Mouse (Mus musculus): ENCODE measurements around the gene Tbc1d1. TPM values are rescaled to one million over a fixed set of nuclear protein-coding genes. Genes with fewer than 3 reads are reported as not detected.

Gene Tbc1d1
- polyA plus RNA-seq, 1 experiment from 2014 or later: 58.7 TPM

GRCm38 (mm10) chr5:64381538-64381937 lies 225.4 kb downstream of the Tbc1d1 start:
- Histone ChIP-seq H3K27me3 (ENCODE audit: insufficient read depth, low read length) (no peaks in the 10 kb centered on the region), H3K4me1 (ENCODE audit: insufficient read depth) (peaks cover 36% of the 10 kb centered on the region), H3K9ac (no peak overlapping the region), H3K27ac (ENCODE audit: low read depth) (peak overlapping the region; percentile 76), H3K9me3 (ENCODE audit: low read depth, low read length) (no peaks in the 10 kb centered on the region), H3K4me2 (no peak overlapping the region), H3K36me3 (ENCODE audit: insufficient read depth) (no peaks in the 10 kb centered on the region), H3K4me3 (ENCODE audit: low read depth, low read length) (no peak overlapping the region)
- ATAC-seq (ENCODE audit: insufficient read depth) (no peak), DNase-seq (peak; percentile 52)
- TF ChIP-seq CTCF (IDR thresholded peaks at IDR 0.05; ENCODE audit: low read depth): no peak
- 23% methylated on average over 8 of the region's 8 CpGs for WGBS

- Histone ChIP-seq H3K4me2 (no peak overlapping the region), H3K9ac (no peak overlapping the region), H3K27ac (ENCODE audit: low read depth) (peak overlapping the region; percentile 51; the same call in 1 of the 2 replicates), H3K4me3 (ENCODE audit: low read depth, low read length) (no peak overlapping the region), H3K4me1 (ENCODE audit: insufficient read depth) (peaks cover 36% of the 10 kb centered on the region), H3K27me3 (ENCODE audit: insufficient read depth, low read length) (no peaks in the 10 kb centered on the region), H3K9me3 (ENCODE audit: low read depth, low read length) (no peaks in the 10 kb centered on the region), H3K36me3 (ENCODE audit: insufficient read depth) (no peaks in the 10 kb centered on the region)
- DNase-seq: peak; percentile 93
- TF ChIP-seq CTCF (IDR thresholded peaks at IDR 0.05; ENCODE audit: low read depth): peak; percentile 97
- ATAC-seq (ENCODE audit: insufficient read depth): peak; percentile 47
- 12% methylated on average over 8 of the region's 8 CpGs for WGBS
Observed at GRCm38 (mm10) chr5:64382451-64383057, 226.4 kb downstream of the Tbc1d1 start.

- Histone ChIP-seq H3K36me3 (ENCODE audit: insufficient read depth) (no peaks in the 10 kb centered on the region), H3K4me2 (no peak overlapping the region), H3K27me3 (ENCODE audit: insufficient read depth, low read length) (no peaks in the 10 kb centered on the region), H3K4me3 (ENCODE audit: low read depth, low read length) (no peak overlapping the region), H3K4me1 (ENCODE audit: insufficient read depth) (peaks cover 36% of the 10 kb centered on the region), H3K9ac (no peak overlapping the region), H3K27ac (ENCODE audit: low read depth) (peak overlapping the region; percentile 15; the same call in 1 of the 2 replicates), H3K9me3 (ENCODE audit: low read depth, low read length) (no peaks in the 10 kb centered on the region)
- DNase-seq (no peak), ATAC-seq (ENCODE audit: insufficient read depth) (no peak)
- 37% methylated on average over 4 of the region's 4 CpGs for WGBS
- TF ChIP-seq CTCF (IDR thresholded peaks at IDR 0.05; ENCODE audit: low read depth): no peak
Observed at GRCm38 (mm10) chr5:64383215-64383614, 227.1 kb downstream of the Tbc1d1 start.

- TF ChIP-seq CTCF (IDR thresholded peaks at IDR 0.05; ENCODE audit: low read depth): no peak
- H3K4me1 ChIP-seq (ENCODE audit: insufficient read depth): peaks cover 33% of the 10 kb centered on the region
- no peak overlapping the region for H3K9ac ChIP-seq
- no peaks in the 10 kb centered on the region for H3K36me3 ChIP-seq (ENCODE audit: insufficient read depth)
- no peak for DNase-seq
- no peaks in the 10 kb centered on the region for H3K27me3 ChIP-seq (ENCODE audit: insufficient read depth, low read length)
- WGBS: 80% methylated on average over 6 of the region's 6 CpGs
- no peak for ATAC-seq (ENCODE audit: insufficient read depth)
- no peak overlapping the region for H3K27ac ChIP-seq (ENCODE audit: low read depth)
- no peak overlapping the region for H3K4me3 ChIP-seq (ENCODE audit: low read depth, low read length)
- H3K9me3 ChIP-seq (ENCODE audit: low read depth, low read length): no peaks in the 10 kb centered on the region
- no peak overlapping the region for H3K4me2 ChIP-seq
Observed at GRCm38 (mm10) chr5:64384546-64384945, 228.4 kb downstream of the Tbc1d1 start.

DNA sequence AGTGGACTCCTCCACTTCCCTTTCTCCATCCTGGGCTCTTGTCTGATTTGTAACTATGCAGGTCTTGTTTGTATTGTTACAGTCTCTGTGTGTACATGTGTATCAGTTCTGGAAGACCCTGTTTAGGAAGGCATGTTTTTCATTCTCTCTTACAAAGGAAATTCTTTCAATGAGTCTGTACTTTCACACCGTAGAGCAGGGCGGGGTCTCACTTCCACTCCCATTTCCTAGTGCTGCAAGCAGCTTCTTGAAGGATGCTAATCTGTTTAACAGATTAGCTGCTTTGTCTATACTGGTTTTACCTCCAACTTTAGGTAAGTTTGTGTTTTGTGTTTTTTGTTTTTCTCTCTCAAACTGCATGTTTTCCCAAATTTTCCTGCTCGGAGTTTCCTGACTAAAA lies 230.9 kb downstream of the Tbc1d1 start:
- H3K9ac ChIP-seq: no peak overlapping the region
- H3K4me2 ChIP-seq: no peak overlapping the region
- H3K36me3 ChIP-seq (ENCODE audit: insufficient read depth): no peaks in the 10 kb centered on the region
- H3K9me3 ChIP-seq (ENCODE audit: low read depth, low read length): no peaks in the 10 kb centered on the region
- ATAC-seq (ENCODE audit: insufficient read depth) (no peak), DNase-seq (no peak)
- H3K4me3 ChIP-seq (ENCODE audit: low read depth, low read length): no peak overlapping the region
- TF ChIP-seq CTCF (IDR thresholded peaks at IDR 0.05; ENCODE audit: low read depth): no peak
- no peak overlapping the region for H3K27ac ChIP-seq (ENCODE audit: low read depth)
- 83% methylated on average over 3 of the region's 3 CpGs for WGBS
- H3K27me3 ChIP-seq (ENCODE audit: insufficient read depth, low read length): no peaks in the 10 kb centered on the region
- H3K4me1 ChIP-seq (ENCODE audit: insufficient read depth): peaks cover 20% of the 10 kb centered on the region

- Histone ChIP-seq H3K4me2 (no peak overlapping the region), H3K27ac (ENCODE audit: low read depth) (peak overlapping the region; percentile 52), H3K4me1 (ENCODE audit: insufficient read depth) (peaks cover 11% of the 10 kb centered on the region; the same call in 1 of the 2 replicates), H3K9me3 (ENCODE audit: low read depth, low read length) (no peaks in the 10 kb centered on the region), H3K36me3 (ENCODE audit: insufficient read depth) (no peaks in the 10 kb centered on the region), H3K4me3 (ENCODE audit: low read depth, low read length) (no peak overlapping the region), H3K27me3 (ENCODE audit: insufficient read depth, low read length) (no peaks in the 10 kb centered on the region), H3K9ac (no peak overlapping the region)
- 16% methylated on average over 6 of the region's 6 CpGs for WGBS
- DNase-seq: peak; percentile 66
- peak; percentile 64 for ATAC-seq (ENCODE audit: insufficient read depth)
- TF ChIP-seq CTCF (IDR thresholded peaks at IDR 0.05; ENCODE audit: low read depth): no peak
Observed at GRCm38 (mm10) chr5:64389202-64389929, 233.3 kb downstream of the Tbc1d1 start.

DNA sequence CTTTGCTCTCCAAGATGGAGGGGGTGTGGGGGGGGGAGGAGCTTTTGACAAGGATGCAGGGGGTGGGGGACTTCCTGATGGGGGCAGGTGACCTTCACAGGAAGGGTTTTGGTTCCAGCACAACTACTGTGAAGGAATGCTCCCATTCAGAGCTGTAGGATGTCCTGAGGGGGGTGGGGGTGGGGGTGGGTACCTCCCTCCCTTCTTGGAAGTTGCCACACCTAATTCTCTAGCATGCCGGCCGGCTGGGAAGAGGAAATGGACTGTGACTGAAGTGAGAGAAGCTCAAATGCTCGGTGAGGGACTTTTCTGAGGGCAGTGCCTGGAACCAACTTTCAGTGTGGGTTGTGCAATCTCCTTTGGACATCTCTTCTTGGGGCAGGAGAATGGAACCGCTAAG lies 235.2 kb downstream of the Tbc1d1 start:
- Histone ChIP-seq H3K36me3 (ENCODE audit: insufficient read depth) (no peaks in the 10 kb centered on the region), H3K4me3 (ENCODE audit: low read depth, low read length) (no peak overlapping the region), H3K27me3 (ENCODE audit: insufficient read depth, low read length) (no peaks in the 10 kb centered on the region), H3K4me1 (ENCODE audit: insufficient read depth) (peaks cover 11% of the 10 kb centered on the region; the same call in 1 of the 2 replicates), H3K9ac (no peak overlapping the region), H3K4me2 (no peak overlapping the region), H3K27ac (ENCODE audit: low read depth) (no peak overlapping the region), H3K9me3 (ENCODE audit: low read depth, low read length) (no peaks in the 10 kb centered on the region)
- no peak for TF ChIP-seq CTCF (IDR thresholded peaks at IDR 0.05; ENCODE audit: low read depth)
- DNase-seq (peak; percentile 40), ATAC-seq (ENCODE audit: insufficient read depth) (no peak)
- WGBS: 20% methylated on average over 4 of the region's 4 CpGs
